Mouse (Mus musculus) MEL (cell line): ENCODE measurements around the gene Ada. TPM values are rescaled to one million over a fixed set of nuclear protein-coding genes. Genes with fewer than 3 reads are reported as not detected.
A peak's percentile ranks its signal among the peaks of the same experiment; 100 is the strongest.

Source experiments
- DNase-seq: peaks from one replicate; pipeline ENCODE4 v3.0.0; 2011; ENCODE audit warnings: low read depth, low spot score
- H3K27ac ChIP-seq: 2 replicates; pipeline ENCODE4 v1.5.1; 2012; ENCODE audit warnings: low read depth, mild to moderate bottlenecking, control low read depth, low read length, moderate library complexity; ENCODE audit not compliant: control insufficient read depth
- H3K27me3 ChIP-seq, 2 experiments: fragments of 150-350 bp in 1 of 2; sonication (generic) in 1 of 2; 2 replicates each; pipeline ENCODE4 v1.6.1; 2012; ENCODE audit warnings: low read length in 2 of 2, mild to moderate bottlenecking in 2 of 2, improper control_type of control experiment in 1 of 2, moderate library complexity in 1 of 2; ENCODE audit not compliant: insufficient read depth in 2 of 2, control insufficient read depth in 1 of 2
- H3K36me3 ChIP-seq, 2 experiments: 2 replicates each; pipeline ENCODE4 v1.6.1; 2012 to 2014; ENCODE audit warnings: low read length in 2 of 2, improper control_type of control experiment in 1 of 2, inconsistent platforms in 1 of 2, mild to moderate bottlenecking in 1 of 2; ENCODE audit not compliant: insufficient read depth in 2 of 2, control insufficient read depth in 1 of 2
- H3K4me1 ChIP-seq, 2 experiments: fragments of 150-350 bp in 1 of 2; sonication (generic) in 1 of 2; 2 replicates each; pipeline ENCODE4 v1.6.1; 2012; ENCODE audit warnings: low read length in 2 of 2, improper control_type of control experiment in 1 of 2, mild to moderate bottlenecking in 1 of 2; ENCODE audit not compliant: insufficient read depth in 2 of 2, control insufficient read depth in 1 of 2
- H3K4me3 ChIP-seq, 2 experiments: fragments of 150-350 bp in 1 of 2; sonication (generic) in 1 of 2; 2 replicates each; pipeline ENCODE4 v1.5.1; 2012; ENCODE audit warnings: low read depth in 2 of 2, low read length in 2 of 2, mild to moderate bottlenecking in 2 of 2, moderate library complexity in 2 of 2, control low read depth in 1 of 2, improper control_type of control experiment in 1 of 2; ENCODE audit not compliant: control insufficient read depth in 1 of 2, insufficient read depth in 1 of 2
- H3K79me2 ChIP-seq: 2 replicates; pipeline ENCODE4 v1.6.1; 2012; ENCODE audit warnings: mild to moderate bottlenecking, low read length, moderate library complexity; ENCODE audit not compliant: control insufficient read depth, poor library complexity, insufficient read depth
- H3K9ac ChIP-seq: 2 replicates; pipeline ENCODE4 v1.6.1; 2012; ENCODE audit warnings: low read depth, mild to moderate bottlenecking, control low read depth, low read length, moderate library complexity; ENCODE audit not compliant: control insufficient read depth, poor library complexity, severe bottlenecking
- H3K9me3 ChIP-seq: fragments of 150-350 bp; sonication (generic); replicated peaks from 2 replicates; pipeline ENCODE4 v1.6.1; 2012; ENCODE audit warnings: mild to moderate bottlenecking, low read length, improper control_type of control experiment, moderate library complexity; ENCODE audit not compliant: insufficient read depth
- CHD1 ChIP-seq: IDR thresholded peaks from 2 replicates; pipeline ENCODE4 v1.6.1; 2012; ENCODE audit warnings: low read depth, mild to moderate bottlenecking, inconsistent platforms, low read length, improper control_type of control experiment
- CTCF ChIP-seq, 3 experiments: IDR thresholded peaks in 2 of 3; conservative IDR thresholded peaks in 1 of 3; 2 replicates each; pipeline ENCODE4 v1.5.1; 2011 to 2012; ENCODE audit warnings: low read length in 3 of 3, low read depth in 2 of 3, mild to moderate bottlenecking in 2 of 3, improper control_type of control experiment in 1 of 3, inconsistent platforms in 1 of 3, mixed read lengths in 1 of 3, moderate library complexity in 1 of 3; ENCODE audit not compliant: control insufficient read depth in 1 of 3, insufficient read depth in 1 of 3, poor library complexity in 1 of 3, severe bottlenecking in 1 of 3
- ELF1 ChIP-seq: IDR thresholded peaks from 2 replicates; pipeline ENCODE4 v1.6.1; 2014; ENCODE audit warnings: low read depth, mild to moderate bottlenecking, inconsistent platforms, low read length, improper control_type of control experiment, moderate library complexity
- GABPA ChIP-seq: IDR thresholded peaks from 2 replicates; pipeline ENCODE4 v1.6.1; 2012; ENCODE audit warnings: low read depth, mild to moderate bottlenecking, inconsistent platforms, low read length, improper control_type of control experiment, moderate library complexity
- GATA1 ChIP-seq: IDR thresholded peaks from 2 replicates; pipeline ENCODE4 v1.6.1; 2011; ENCODE audit warnings: low read depth, low read length, improper control_type of control experiment
- JUND ChIP-seq: IDR thresholded peaks from 2 replicates; pipeline ENCODE4 v1.6.1; 2011; ENCODE audit warnings: low read depth, mild to moderate bottlenecking, improper control_type of control experiment, low read length
- KAT2A ChIP-seq: conservative IDR thresholded peaks from 2 replicates; pipeline ENCODE4 v1.6.1; 2012; ENCODE audit warnings: low read depth, low read length, improper control_type of control experiment, inconsistent platforms
- MAX ChIP-seq: IDR thresholded peaks from 2 replicates; pipeline ENCODE4 v1.6.1; 2011; ENCODE audit warnings: low read length, improper control_type of control experiment
- MAZ ChIP-seq: IDR thresholded peaks from 2 replicates; pipeline ENCODE4 v1.6.1; 2012; ENCODE audit warnings: low read depth, mild to moderate bottlenecking, inconsistent platforms, low read length, improper control_type of control experiment
- MEF2A ChIP-seq: IDR thresholded peaks from 2 replicates; pipeline ENCODE4 v1.6.1; 2014; ENCODE audit warnings: low read depth, mild to moderate bottlenecking, inconsistent platforms, low read length, improper control_type of control experiment; ENCODE audit not compliant: poor library complexity, insufficient replicate concordance, severe bottlenecking; ENCODE audit errors: extremely low read depth
- MXI1 ChIP-seq: IDR thresholded peaks from 2 replicates; pipeline ENCODE4 v1.6.1; 2011; ENCODE audit warnings: mild to moderate bottlenecking, low read depth, low read length, improper control_type of control experiment
- MYB ChIP-seq: IDR thresholded peaks from 2 replicates; pipeline ENCODE4 v1.6.1; 2011; ENCODE audit warnings: mild to moderate bottlenecking, low read depth, low read length, improper control_type of control experiment
- MYC ChIP-seq: IDR thresholded peaks from 2 replicates; pipeline ENCODE4 v1.6.1; 2011; ENCODE audit warnings: low read depth, mild to moderate bottlenecking, low read length, improper control_type of control experiment, moderate library complexity
- NELFE ChIP-seq: IDR thresholded peaks from 2 replicates; pipeline ENCODE4 v1.6.1; 2011; ENCODE audit warnings: low read depth, low read length, improper control_type of control experiment
- NRF1 ChIP-seq: IDR thresholded peaks from 2 replicates; pipeline ENCODE4 v1.6.1; 2014; ENCODE audit warnings: low read depth, mild to moderate bottlenecking, inconsistent platforms, low read length, improper control_type of control experiment, moderate library complexity; ENCODE audit not compliant: poor library complexity, insufficient read depth, severe bottlenecking
- POLR2AphosphoS2 ChIP-seq: IDR thresholded peaks from 2 replicates; pipeline ENCODE4 v1.6.1; 2011; ENCODE audit warnings: low read length, improper control_type of control experiment
- POLR2AphosphoS5 ChIP-seq: IDR thresholded peaks from 2 replicates; pipeline ENCODE4 v1.6.1; 2012; ENCODE audit warnings: low read depth, borderline replicate concordance, mild to moderate bottlenecking, inconsistent platforms, low read length, moderate library complexity, mixed read lengths
- RAD21 ChIP-seq: IDR thresholded peaks from 2 replicates; pipeline ENCODE4 v1.6.1; 2011; ENCODE audit warnings: mild to moderate bottlenecking, low read depth, low read length, improper control_type of control experiment
- RCOR1 ChIP-seq: IDR thresholded peaks from 2 replicates; pipeline ENCODE4 v1.6.1; 2012; ENCODE audit warnings: low read depth, mild to moderate bottlenecking, inconsistent platforms, low read length, improper control_type of control experiment
- SIN3A ChIP-seq: IDR thresholded peaks from 2 replicates; pipeline ENCODE4 v1.6.1; 2012; ENCODE audit warnings: low read length, improper control_type of control experiment, inconsistent platforms
- SMC3 ChIP-seq: IDR thresholded peaks from 2 replicates; pipeline ENCODE4 v1.6.1; 2011; ENCODE audit warnings: low read depth, low read length, improper control_type of control experiment
- UBTF ChIP-seq: IDR thresholded peaks from 2 replicates; pipeline ENCODE4 v1.6.1; 2012; ENCODE audit warnings: low read depth, mild to moderate bottlenecking, inconsistent platforms, low read length, improper control_type of control experiment, moderate library complexity, borderline replicate concordance; ENCODE audit not compliant: insufficient read depth
- USF1 ChIP-seq: IDR thresholded peaks from 2 replicates; pipeline ENCODE4 v1.6.1; 2014; ENCODE audit warnings: low read depth, mild to moderate bottlenecking, inconsistent platforms, low read length, improper control_type of control experiment, moderate library complexity
- ZKSCAN1 ChIP-seq: IDR thresholded peaks from 2 replicates; pipeline ENCODE4 v1.6.1; 2012; ENCODE audit warnings: low read depth, mild to moderate bottlenecking, inconsistent platforms, low read length, improper control_type of control experiment, moderate library complexity
- polyA plus RNA-seq, 2 experiments: library from polyadenylated mRNA; stranded (reverse) in 1 of 2; unstranded in 1 of 2; fragments of >175 nt in 1 of 2; fragments of >200 nt in 1 of 2; gene quantifications; 2 replicates each; pipeline versions ENCODE4 v1.2.1 to v1.2.4; 2012; ENCODE audit warnings: low replicate concordance in 2 of 2, low read depth in 1 of 2; ENCODE audit not compliant: insufficient read length in 2 of 2, insufficient read depth in 1 of 2, missing spikeins in 1 of 2
- total RNA-seq: library from RNA; depleted of rRNA; stranded (reverse); fragments of 300-350 nt; gene quantifications from 2 replicates; pipeline ENCODE4 v1.2.3, GENCODE M21; 2012

The Ada gene
- total and polyA plus RNA-seq, 3 experiments: 35.1 to 36.5 TPM; not detected in 1

GRCm38 (mm10) chr2:163743357-163743756, 6.7 kb downstream of the Ada start (continued):
- no peak for TF ChIP-seq UBTF
- no peak for TF ChIP-seq MAZ
- no peak for TF ChIP-seq NELFE
- peak; percentile 63; the same call in 1 of the 2 replicates for TF ChIP-seq RCOR1
- TF ChIP-seq ELF1: peak; percentile 71
- TF ChIP-seq NRF1: no peak
- TF ChIP-seq ZKSCAN1: no peak
- peak; percentile 72 for TF ChIP-seq GATA1
- no peak for TF ChIP-seq JUND
- TF ChIP-seq RAD21: no peak
- no peak for TF ChIP-seq GABPA

- Histone ChIP-seq H3K9ac (no peak overlapping the region), H3K27me3 (no peaks in the 10 kb centered on the region), H3K9me3 (no peaks in the 10 kb centered on the region), H3K36me3 (peaks cover 0 to 21% of the 10 kb centered on the region in 2 experiments; a peak in 2 of 4 replicates), H3K27ac (peak overlapping the region; percentile 53), H3K4me1 (peaks cover 14 to 28% of the 10 kb centered on the region in 2 experiments), H3K79me2 (no peaks in the 10 kb centered on the region), H3K4me3 (no peak overlapping the region)
- no peak for DNase-seq
- TF ChIP-seq MEF2A (no peak), ELF1 (no peak), POLR2AphosphoS2 (no peak), CTCF (IDR thresholded peaks at IDR 0.05 in 2 of 3, conservative IDR thresholded peaks at IDR 0.05 in 1 of 3; ENCODE audit: control insufficient read depth in 1 of 3, insufficient read depth in 1 of 3, low read depth in 2 of 3, low read length in 3 of 3, poor library complexity in 1 of 3, severe bottlenecking in 1 of 3) (no peak), USF1 (no peak), UBTF (no peak), RAD21 (no peak), JUND (no peak), SMC3 (no peak), NRF1 (no peak), ZKSCAN1 (no peak), MYC (no peak), SIN3A (no peak), MXI1 (no peak), CHD1 (no peak), POLR2AphosphoS5 (no peak), RCOR1 (no peak), MAX (no peak), KAT2A (no peak), MYB (no peak)
Observed at GRCm38 (mm10) chr2:163742656-163743055, 7.4 kb downstream of the Ada start.
